Mouse (Mus musculus) kidney, postnatal 4 days (tissue): Measurements from ENCODE around the gene Rps28.

Experiments used
- DNase-seq, 2 experiments: peaks; one replicate each; pipeline ENCODE4 v3.0.0; 2021; ENCODE audit warnings: mixed read lengths in 2 of 2

Gene Rps28

DNA sequence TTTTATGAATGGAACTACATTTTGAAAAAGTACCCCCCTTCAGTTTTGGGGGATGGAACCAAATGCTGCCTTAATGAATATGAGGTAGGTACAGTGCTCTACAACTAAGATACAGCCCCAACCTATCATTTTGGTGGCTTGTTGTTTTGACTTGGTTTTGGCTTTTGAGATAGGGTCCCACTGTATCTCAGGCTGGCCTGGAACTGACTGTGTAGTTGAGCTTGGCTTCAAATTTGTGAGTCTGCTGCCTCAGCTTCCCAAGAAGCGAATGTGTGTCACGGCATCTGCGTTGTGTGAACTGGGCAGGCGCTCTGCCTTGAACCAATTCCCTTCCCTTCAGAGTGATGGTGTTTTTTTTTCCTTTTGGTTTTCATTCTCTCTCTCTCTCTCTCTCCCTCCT is 52.7 kb downstream of the Rps28 start:
- no peak for DNase-seq
